Mouse (Mus musculus): ENCODE data around the gene Slc9a1. TPM values are rescaled to one million over a fixed set of nuclear protein-coding genes. Genes with fewer than 3 reads are reported as not detected.

Gene Slc9a1
- total and polyA plus RNA-seq, 3 experiments: 7.3 to 44.6 (median 27.3) TPM

DNA sequence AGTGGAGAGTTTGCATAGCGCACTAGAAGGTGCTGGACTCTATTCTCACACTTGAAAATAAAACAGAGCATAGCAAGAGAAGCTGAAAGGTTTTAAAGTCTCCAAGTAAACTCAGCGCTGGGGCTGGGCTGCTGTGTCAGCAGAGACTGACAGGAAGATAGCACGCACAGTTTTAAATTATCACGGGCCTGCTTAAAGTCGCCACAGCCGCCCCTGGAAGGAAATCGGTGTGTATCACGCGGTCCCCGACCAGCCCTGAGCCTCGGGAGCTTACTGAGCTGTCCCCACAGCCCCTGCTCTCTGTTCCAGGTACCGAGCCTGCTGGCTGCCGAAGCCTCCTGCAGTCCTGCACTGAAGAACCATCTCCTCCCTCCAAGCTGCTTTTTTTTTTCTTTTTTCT lies 32.5 kb downstream of the Slc9a1 start:
- H3K27me3 ChIP-seq (ENCODE audit: insufficient read depth, low read length): no peaks in the 10 kb centered on the region
- H3K4me1 ChIP-seq (ENCODE audit: insufficient read depth, low read depth, low read length): peaks cover 23% of the 10 kb centered on the region
- H3K9me3 ChIP-seq (replicated peaks): no peaks in the 10 kb centered on the region
- TF ChIP-seq CTCF (IDR thresholded peaks at IDR 0.05; ENCODE audit: low read depth, low read length) (no peak), GATA1 (IDR thresholded peaks at IDR 0.05; ENCODE audit: borderline replicate concordance, low read length) (no peak), POLR2AphosphoS5 (IDR thresholded peaks at IDR 0.05; ENCODE audit: insufficient replicate concordance, low read depth, low read length) (no peak), TAL1 (conservative IDR thresholded peaks at IDR 0.05; ENCODE audit: low read depth, low read length) (no peak), GATA2 (IDR thresholded peaks at IDR 0.05; ENCODE audit: borderline replicate concordance, low read depth, low read length) (no peak)
- H3K4me3 ChIP-seq (ENCODE audit: low read depth, low read length): no peak overlapping the region
- peaks cover 89% of the 10 kb centered on the region for H3K36me3 ChIP-seq (replicated peaks)
- DNase-seq (ENCODE audit: low spot score) (no peak), ATAC-seq (ENCODE audit: extremely low read depth, insufficient number of reproducible peaks, low FRiP score, poor library complexity, severe bottlenecking) (no peak)

DNA sequence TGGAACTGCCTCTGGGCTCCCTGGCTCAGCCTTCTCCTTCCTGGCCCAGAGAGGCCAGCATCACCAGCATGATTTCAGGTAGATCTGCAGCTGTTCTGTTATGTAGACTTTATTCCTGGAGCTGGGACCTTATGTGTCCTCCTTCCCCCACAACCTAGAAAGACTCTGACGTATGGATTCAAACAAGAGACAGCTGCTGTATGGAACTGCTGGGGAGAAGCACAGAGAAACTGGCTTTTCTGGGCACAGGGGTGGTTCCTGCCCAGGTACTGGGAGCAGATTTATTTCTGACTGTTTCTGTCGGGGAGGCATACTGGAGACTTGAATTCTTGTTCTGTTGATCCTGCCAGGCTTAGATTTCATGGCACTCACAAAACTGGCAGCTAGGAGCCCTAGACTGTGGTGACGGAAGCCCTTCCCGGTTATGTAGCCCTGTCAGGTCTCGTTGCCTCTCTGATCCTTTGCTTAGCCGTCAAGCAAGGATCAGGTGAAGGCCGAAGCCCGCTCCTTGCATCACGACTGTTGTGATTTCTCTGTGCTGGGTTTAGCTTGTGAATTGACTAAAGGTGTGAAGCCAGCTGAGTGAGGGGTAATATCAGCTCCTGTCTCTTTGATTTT lies 34.2 kb downstream of the Slc9a1 start:
- no peaks in the 10 kb centered on the region for H3K27me3 ChIP-seq (ENCODE audit: insufficient read depth, low read length)
- no peak for DNase-seq (ENCODE audit: low spot score)
- ATAC-seq (ENCODE audit: extremely low read depth, insufficient number of reproducible peaks, low FRiP score, poor library complexity, severe bottlenecking): no peak
- H3K9me3 ChIP-seq (replicated peaks): no peaks in the 10 kb centered on the region
- peaks cover 28% of the 10 kb centered on the region for H3K4me1 ChIP-seq (ENCODE audit: insufficient read depth, low read depth, low read length)
- H3K36me3 ChIP-seq (replicated peaks): peaks cover 87% of the 10 kb centered on the region
- no peak overlapping the region for H3K4me3 ChIP-seq (ENCODE audit: low read depth, low read length)
- TF ChIP-seq TAL1 (conservative IDR thresholded peaks at IDR 0.05; ENCODE audit: low read depth, low read length) (no peak), POLR2AphosphoS5 (IDR thresholded peaks at IDR 0.05; ENCODE audit: insufficient replicate concordance, low read depth, low read length) (no peak), CTCF (IDR thresholded peaks at IDR 0.05; ENCODE audit: low read depth, low read length) (no peak), GATA1 (IDR thresholded peaks at IDR 0.05; ENCODE audit: borderline replicate concordance, low read length) (no peak), GATA2 (IDR thresholded peaks at IDR 0.05; ENCODE audit: borderline replicate concordance, low read depth, low read length) (no peak)

GRCm38 (mm10) chr4:133404256-133404655 lies 34.8 kb downstream of the Slc9a1 start:
- peaks cover 86% of the 10 kb centered on the region for H3K36me3 ChIP-seq (replicated peaks)

GRCm38 (mm10) chr4:133406313-133407056 lies 37.0 kb downstream of the Slc9a1 start:
- peaks cover 33% of the 10 kb centered on the region for H3K4me1 ChIP-seq (ENCODE audit: insufficient read depth, low read depth, low read length)
- TF ChIP-seq TAL1 (conservative IDR thresholded peaks at IDR 0.05; ENCODE audit: low read depth, low read length) (no peak), CTCF (IDR thresholded peaks at IDR 0.05; ENCODE audit: low read depth, low read length) (no peak), POLR2AphosphoS5 (IDR thresholded peaks at IDR 0.05; ENCODE audit: insufficient replicate concordance, low read depth, low read length) (no peak), GATA1 (IDR thresholded peaks at IDR 0.05; ENCODE audit: borderline replicate concordance, low read length) (no peak), GATA2 (IDR thresholded peaks at IDR 0.05; ENCODE audit: borderline replicate concordance, low read depth, low read length) (no peak)
- H3K4me3 ChIP-seq (ENCODE audit: low read depth, low read length): no peak overlapping the region
- ATAC-seq (ENCODE audit: extremely low read depth, insufficient number of reproducible peaks, low FRiP score, poor library complexity, severe bottlenecking) (no peak; the same call in 1 of the 2 replicates), DNase-seq (ENCODE audit: low spot score) (no peak)
- H3K27me3 ChIP-seq (ENCODE audit: insufficient read depth, low read length): no peaks in the 10 kb centered on the region
- peaks cover 90% of the 10 kb centered on the region for H3K36me3 ChIP-seq (replicated peaks)
- H3K9me3 ChIP-seq (replicated peaks): no peaks in the 10 kb centered on the region

More at GRCm38 (mm10) chr4:133404256-133404655, 34.8 kb downstream of the Slc9a1 start:
- H3K4me3 ChIP-seq (ENCODE audit: low read depth, low read length): no peak overlapping the region
- DNase-seq (ENCODE audit: low spot score) (no peak), ATAC-seq (ENCODE audit: extremely low read depth, insufficient number of reproducible peaks, low FRiP score, poor library complexity, severe bottlenecking) (no peak)
- H3K27me3 ChIP-seq (ENCODE audit: insufficient read depth, low read length): no peaks in the 10 kb centered on the region
- peaks cover 25% of the 10 kb centered on the region for H3K4me1 ChIP-seq (ENCODE audit: insufficient read depth, low read depth, low read length)
- no peaks in the 10 kb centered on the region for H3K9me3 ChIP-seq (replicated peaks)
- no peak for TF ChIP-seq POLR2AphosphoS5 (IDR thresholded peaks at IDR 0.05; ENCODE audit: insufficient replicate concordance, low read depth, low read length)
- TF ChIP-seq GATA1 (IDR thresholded peaks at IDR 0.05; ENCODE audit: borderline replicate concordance, low read length): no peak
- TF ChIP-seq CTCF (IDR thresholded peaks at IDR 0.05; ENCODE audit: low read depth, low read length): no peak
- no peak for TF ChIP-seq GATA2 (IDR thresholded peaks at IDR 0.05; ENCODE audit: borderline replicate concordance, low read depth, low read length)
- no peak for TF ChIP-seq TAL1 (conservative IDR thresholded peaks at IDR 0.05; ENCODE audit: low read depth, low read length)

DNA sequence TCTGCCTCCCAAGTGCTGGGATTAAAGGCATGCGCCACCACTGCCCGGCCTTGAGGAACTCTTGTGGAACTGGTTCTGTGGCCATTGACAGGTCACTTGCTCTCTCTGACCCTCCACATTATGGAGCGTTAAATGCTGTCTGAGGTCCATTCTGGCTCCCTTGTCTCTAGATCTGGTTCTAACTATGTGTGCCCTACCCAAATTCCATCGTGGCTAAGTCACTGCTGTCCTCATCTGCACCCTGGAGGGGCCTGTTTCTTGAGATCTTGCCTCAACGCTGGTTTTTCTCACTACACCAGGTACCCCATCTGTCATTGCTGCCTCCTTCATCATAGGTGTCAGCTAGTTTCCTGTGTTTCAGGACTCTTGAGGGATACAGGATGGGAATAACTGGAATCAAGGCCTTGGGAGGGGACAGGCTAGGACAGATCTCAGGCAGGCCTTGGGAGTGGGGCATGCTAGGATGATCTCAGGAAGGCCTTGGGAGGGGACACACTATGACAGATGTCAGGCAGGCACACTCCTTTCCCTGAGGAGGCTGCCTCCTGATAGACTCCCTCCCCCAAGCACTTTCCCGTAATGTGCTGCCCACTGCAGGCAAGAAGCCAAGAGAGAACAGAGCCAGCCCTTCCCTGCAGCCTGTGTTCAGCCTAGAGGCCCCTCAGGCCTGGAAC lies 37.7 kb downstream of the Slc9a1 start:
- peaks cover 94% of the 10 kb centered on the region for H3K36me3 ChIP-seq (replicated peaks)
- DNase-seq (ENCODE audit: low spot score) (no peak), ATAC-seq (ENCODE audit: extremely low read depth, insufficient number of reproducible peaks, low FRiP score, poor library complexity, severe bottlenecking) (no peak)
- peaks cover 40% of the 10 kb centered on the region for H3K4me1 ChIP-seq (ENCODE audit: insufficient read depth, low read depth, low read length)
- no peak for TF ChIP-seq CTCF (IDR thresholded peaks at IDR 0.05; ENCODE audit: low read depth, low read length)
- TF ChIP-seq GATA2 (IDR thresholded peaks at IDR 0.05; ENCODE audit: borderline replicate concordance, low read depth, low read length): no peak
- TF ChIP-seq GATA1 (IDR thresholded peaks at IDR 0.05; ENCODE audit: borderline replicate concordance, low read length): no peak
- TF ChIP-seq POLR2AphosphoS5 (IDR thresholded peaks at IDR 0.05; ENCODE audit: insufficient replicate concordance, low read depth, low read length): no peak
- no peak for TF ChIP-seq TAL1 (conservative IDR thresholded peaks at IDR 0.05; ENCODE audit: low read depth, low read length)
- no peaks in the 10 kb centered on the region; the same call in 1 of the 2 replicates for H3K27me3 ChIP-seq (ENCODE audit: insufficient read depth, low read length)
- no peaks in the 10 kb centered on the region for H3K9me3 ChIP-seq (replicated peaks)
- H3K4me3 ChIP-seq (ENCODE audit: low read depth, low read length): no peak overlapping the region

DNA sequence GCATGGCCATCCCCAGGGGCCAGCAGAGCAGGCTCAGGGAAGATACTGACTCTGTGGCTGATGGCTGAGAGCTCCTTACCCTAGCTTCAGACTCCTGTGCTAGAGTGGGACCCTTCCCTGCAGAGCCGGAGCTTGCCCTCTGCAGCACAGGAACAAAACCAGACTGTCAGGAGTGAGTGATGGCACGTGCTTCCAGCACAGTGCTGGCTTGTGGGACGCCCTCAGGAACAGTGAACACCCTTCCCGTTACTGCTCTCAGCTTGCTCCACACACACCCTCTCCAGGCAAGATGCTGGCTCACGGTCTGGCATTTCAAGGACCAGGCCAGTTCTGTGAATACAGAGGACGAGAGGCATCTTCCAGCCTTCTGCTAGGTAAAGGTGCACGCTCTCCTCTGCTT lies 38.5 kb downstream of the Slc9a1 start:
- no peaks in the 10 kb centered on the region; the same call in 1 of the 2 replicates for H3K27me3 ChIP-seq (ENCODE audit: insufficient read depth, low read length)
- no peaks in the 10 kb centered on the region for H3K9me3 ChIP-seq (replicated peaks)
- DNase-seq (ENCODE audit: low spot score) (no peak), ATAC-seq (ENCODE audit: extremely low read depth, insufficient number of reproducible peaks, low FRiP score, poor library complexity, severe bottlenecking) (no peak)
- TF ChIP-seq POLR2AphosphoS5 (IDR thresholded peaks at IDR 0.05; ENCODE audit: insufficient replicate concordance, low read depth, low read length) (no peak), GATA2 (IDR thresholded peaks at IDR 0.05; ENCODE audit: borderline replicate concordance, low read depth, low read length) (no peak), TAL1 (conservative IDR thresholded peaks at IDR 0.05; ENCODE audit: low read depth, low read length) (no peak), CTCF (IDR thresholded peaks at IDR 0.05; ENCODE audit: low read depth, low read length) (no peak), GATA1 (IDR thresholded peaks at IDR 0.05; ENCODE audit: borderline replicate concordance, low read length) (no peak)
- H3K4me1 ChIP-seq (ENCODE audit: insufficient read depth, low read depth, low read length): peaks cover 48% of the 10 kb centered on the region
- H3K36me3 ChIP-seq (replicated peaks): peaks cover 94% of the 10 kb centered on the region
- no peak overlapping the region for H3K4me3 ChIP-seq (ENCODE audit: low read depth, low read length)

Data from G1E (cell line).